Mouse (Mus musculus) cerebellum, adult 2 months (tissue): ENCODE data around the gene Prkce.

ENCODE experiments used
- CTCF ChIP-seq: fragments of 200-500 bp; IDR thresholded peaks from 2 replicates; pipeline ENCODE4 v1.5.1; 2011; ENCODE audit warnings: low read depth, mild to moderate bottlenecking, control low read depth, low read length, moderate library complexity, borderline replicate concordance; ENCODE audit not compliant: insufficient read depth
- POLR2A ChIP-seq: fragments of 200-500 bp; IDR thresholded peaks from 2 replicates; pipeline ENCODE4 v1.6.1; 2011; ENCODE audit warnings: low read length, control low read depth, borderline replicate concordance; ENCODE audit not compliant: insufficient read depth

DNA sequence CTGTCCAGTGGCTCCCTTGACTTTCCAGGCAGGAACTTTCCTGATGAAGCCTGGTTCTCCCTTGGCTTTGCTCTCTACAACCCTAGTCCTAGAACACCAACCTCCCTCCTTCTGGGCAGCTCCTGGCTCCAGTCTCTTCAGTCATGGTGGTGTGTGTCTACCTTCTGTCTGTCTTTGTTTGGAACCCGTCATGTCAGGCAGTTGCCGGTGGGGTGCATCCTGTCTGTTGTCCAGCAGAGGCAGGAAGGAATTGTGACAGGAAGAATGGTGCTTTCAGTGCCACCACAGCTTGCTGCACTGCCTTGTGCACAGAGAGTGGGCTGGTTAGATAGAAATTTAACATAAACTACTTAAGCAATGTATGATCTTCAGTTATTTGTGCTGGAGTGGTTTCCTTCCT is 16.2 kb downstream of the Prkce start:
- no peak; the same call in 1 of the 2 replicates for TF ChIP-seq CTCF
- no peak for TF ChIP-seq POLR2A
